Mouse (Mus musculus): ENCODE data around the gene Plekha7. TPM values are rescaled to one million over a fixed set of nuclear protein-coding genes. Genes with fewer than 3 reads are reported as not detected.
A peak's percentile ranks its signal among the peaks of the same experiment; 100 is the strongest.

Plekha7 gene
- polyA plus RNA-seq, 1 experiment from 2014 or later = 17.4 TPM

- H3K36me3 ChIP-seq = no peaks in the 10 kb centered on the region
- no peak overlapping the region for H3K27ac ChIP-seq
- no peaks in the 10 kb centered on the region for H3K9me3 ChIP-seq
- WGBS = 64% methylated on average over 8 of the region's 8 CpGs
- H3K4me2 ChIP-seq = no peak overlapping the region
- H3K4me1 ChIP-seq = no peaks in the 10 kb centered on the region
- ATAC-seq (ENCODE audit: insufficient read depth, low FRiP score, low read depth) = no peak
- no peak overlapping the region for H3K4me3 ChIP-seq (replicated peaks)
- H3K9ac ChIP-seq = no peak overlapping the region
- H3K27me3 ChIP-seq (replicated peaks) = no peaks in the 10 kb centered on the region
Observed at GRCm38 (mm10) chr7:116208880-116209279, 99.3 kb downstream of the Plekha7 start.

GRCm38 (mm10) chr7:116206806-116207571 lies 101.2 kb downstream of the Plekha7 start:
- Histone ChIP-seq H3K4me2 (no peak overlapping the region), H3K4me1 (no peaks in the 10 kb centered on the region), H3K9me3 (no peaks in the 10 kb centered on the region), H3K27ac (no peak overlapping the region), H3K27me3 (replicated peaks) (no peaks in the 10 kb centered on the region), H3K36me3 (no peaks in the 10 kb centered on the region), H3K9ac (no peak overlapping the region), H3K4me3 (replicated peaks) (no peak overlapping the region)
- ATAC-seq (ENCODE audit: insufficient read depth, low FRiP score, low read depth) = no peak; the same call in 1 of the 2 replicates
- 45% methylated on average over 7 of the region's 7 CpGs for WGBS

GRCm38 (mm10) chr7:116205451-116205850 lies 102.7 kb downstream of the Plekha7 start:
- no peaks in the 10 kb centered on the region for H3K36me3 ChIP-seq
- H3K4me1 ChIP-seq = no peaks in the 10 kb centered on the region
- H3K9ac ChIP-seq = no peak overlapping the region
- H3K9me3 ChIP-seq = no peaks in the 10 kb centered on the region
- ATAC-seq (ENCODE audit: insufficient read depth, low FRiP score, low read depth) = no peak
- WGBS = 62% methylated on average over 2 of the region's 2 CpGs
- H3K4me2 ChIP-seq = no peak overlapping the region
- no peak overlapping the region for H3K27ac ChIP-seq
- H3K4me3 ChIP-seq (replicated peaks) = no peak overlapping the region
- no peaks in the 10 kb centered on the region for H3K27me3 ChIP-seq (replicated peaks)

GRCm38 (mm10) chr7:116202033-116202681 lies 106.0 kb downstream of the Plekha7 start:
- no peaks in the 10 kb centered on the region for H3K9me3 ChIP-seq
- peak; percentile 8; the same call in 1 of the 2 replicates for ATAC-seq (ENCODE audit: insufficient read depth, low FRiP score, low read depth)
- no peak overlapping the region for H3K4me3 ChIP-seq (replicated peaks)
- 58% methylated on average over 10 of the region's 10 CpGs for WGBS
- no peak overlapping the region for H3K9ac ChIP-seq
- no peaks in the 10 kb centered on the region for H3K27me3 ChIP-seq (replicated peaks)
- peak overlapping the region; percentile 35; the same call in 1 of the 2 replicates for H3K27ac ChIP-seq
- H3K4me1 ChIP-seq = peaks cover 10% of the 10 kb centered on the region; the same call in 1 of the 2 replicates
- no peaks in the 10 kb centered on the region for H3K36me3 ChIP-seq
- H3K4me2 ChIP-seq = no peak overlapping the region

GRCm38 (mm10) chr7:116200951-116201351 lies 107.2 kb downstream of the Plekha7 start:
- no peak overlapping the region for H3K9ac ChIP-seq
- no peaks in the 10 kb centered on the region for H3K9me3 ChIP-seq
- H3K36me3 ChIP-seq = no peaks in the 10 kb centered on the region
- H3K27me3 ChIP-seq (replicated peaks) = no peaks in the 10 kb centered on the region
- ATAC-seq (ENCODE audit: insufficient read depth, low FRiP score, low read depth) = no peak
- peaks cover 10% of the 10 kb centered on the region; the same call in 1 of the 2 replicates for H3K4me1 ChIP-seq
- WGBS = 61% methylated on average over 1 of the region's 1 CpGs
- no peak overlapping the region for H3K27ac ChIP-seq
- no peak overlapping the region for H3K4me2 ChIP-seq
- no peak overlapping the region for H3K4me3 ChIP-seq (replicated peaks)

- Histone ChIP-seq H3K27me3 (replicated peaks) (no peaks in the 10 kb centered on the region), H3K27ac (no peak overlapping the region), H3K4me1 (peaks cover 10% of the 10 kb centered on the region; the same call in 1 of the 2 replicates), H3K4me3 (replicated peaks) (no peak overlapping the region), H3K9ac (no peak overlapping the region), H3K9me3 (no peaks in the 10 kb centered on the region), H3K36me3 (no peaks in the 10 kb centered on the region), H3K4me2 (no peak overlapping the region)
- no peak for ATAC-seq (ENCODE audit: insufficient read depth, low FRiP score, low read depth)
- 67% methylated on average over 2 of the region's 2 CpGs for WGBS
Observed at GRCm38 (mm10) chr7:116200544-116200943, 107.6 kb downstream of the Plekha7 start.

DNA sequence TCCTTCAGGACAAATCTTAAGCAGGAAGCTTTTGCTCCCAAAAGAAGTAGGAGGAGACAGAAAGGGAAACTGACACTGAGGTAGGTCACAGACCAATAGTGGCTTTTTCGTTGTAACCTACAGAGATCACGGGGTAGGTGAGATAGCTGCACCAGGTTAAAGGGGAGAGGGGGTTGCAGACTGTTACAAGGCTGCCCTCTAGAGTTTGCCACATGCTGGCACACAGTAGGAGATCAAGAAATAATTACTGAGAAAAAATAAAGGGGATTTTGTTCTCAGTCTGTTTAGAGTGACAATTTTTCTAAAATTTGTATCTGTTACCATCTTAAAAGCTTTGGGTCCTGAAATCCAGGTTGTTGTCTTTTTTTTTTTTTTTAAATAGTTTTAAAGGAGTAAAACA lies 109.3 kb downstream of the Plekha7 start:
- Histone ChIP-seq H3K4me2 (no peak overlapping the region), H3K4me3 (replicated peaks) (no peak overlapping the region)

GRCm38 (mm10) chr7:116198407-116198806 lies 109.8 kb downstream of the Plekha7 start:
- Histone ChIP-seq H3K9ac (no peak overlapping the region), H3K4me1 (peaks cover 10% of the 10 kb centered on the region; the same call in 1 of the 2 replicates), H3K4me3 (replicated peaks) (0 out of 2 replicates have a peak overlapping the region, but pooled peaks have one; percentile 20), H3K4me2 (peak overlapping the region; percentile 21), H3K36me3 (no peaks in the 10 kb centered on the region), H3K27me3 (replicated peaks) (no peaks in the 10 kb centered on the region), H3K27ac (peak overlapping the region; percentile 60), H3K9me3 (no peaks in the 10 kb centered on the region)
- peak; percentile 72 for ATAC-seq (ENCODE audit: insufficient read depth, low FRiP score, low read depth)
- WGBS = 12% methylated on average over 7 of the region's 7 CpGs

More for the DNA sequence above, 109.3 kb downstream of the Plekha7 start:
- H3K27me3 ChIP-seq (replicated peaks) = no peaks in the 10 kb centered on the region
- no peak for ATAC-seq (ENCODE audit: insufficient read depth, low FRiP score, low read depth)
- no peaks in the 10 kb centered on the region for H3K36me3 ChIP-seq
- WGBS = 24% methylated on average over 2 of the region's 2 CpGs
- H3K9ac ChIP-seq = no peak overlapping the region
- H3K27ac ChIP-seq = peak overlapping the region; percentile 60; the same call in 1 of the 2 replicates
- peaks cover 10% of the 10 kb centered on the region; the same call in 1 of the 2 replicates for H3K4me1 ChIP-seq
- H3K9me3 ChIP-seq = no peaks in the 10 kb centered on the region

DNA sequence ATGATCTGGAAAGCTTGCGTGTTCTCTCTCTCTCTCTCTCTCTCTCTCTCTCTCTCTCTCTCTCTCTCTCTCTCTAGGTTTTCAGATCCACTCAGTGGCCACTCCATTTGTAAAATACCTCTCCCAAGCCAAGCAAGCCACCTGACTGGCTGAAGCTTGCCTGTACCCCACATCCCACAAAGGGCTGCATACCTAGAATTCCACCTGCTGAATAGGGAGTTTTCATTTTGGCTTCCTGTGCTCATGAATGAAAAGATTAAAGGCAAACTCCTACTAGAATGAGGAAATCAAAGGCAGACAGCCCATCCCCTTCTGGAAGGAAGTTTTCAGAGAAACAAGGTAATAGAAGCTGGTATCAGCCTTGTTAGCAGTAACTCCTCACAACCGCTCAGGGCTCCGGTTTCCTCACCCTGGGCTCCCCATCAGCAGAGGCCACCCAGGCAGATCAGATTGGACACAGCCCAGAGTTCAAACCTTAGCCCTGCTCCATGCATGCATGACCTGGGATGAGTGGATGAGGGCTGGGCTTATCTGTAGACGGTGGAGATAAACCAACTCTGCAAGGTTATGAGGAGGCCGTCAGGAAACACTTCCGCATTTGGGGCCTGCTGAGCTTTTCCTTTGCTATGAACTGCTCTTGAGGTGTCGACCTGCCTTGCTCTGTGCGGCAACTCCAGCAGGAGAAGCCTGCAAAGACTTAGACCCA lies 111.0 kb downstream of the Plekha7 start:
- Histone ChIP-seq H3K9ac (no peak overlapping the region), H3K4me3 (replicated peaks) (peak overlapping the region; percentile 20; the same call in 1 of the 2 replicates), H3K4me1 (peaks cover 10% of the 10 kb centered on the region; the same call in 1 of the 2 replicates), H3K4me2 (peak overlapping the region; percentile 21), H3K9me3 (no peaks in the 10 kb centered on the region), H3K27ac (peak overlapping the region; percentile 60), H3K27me3 (replicated peaks) (no peaks in the 10 kb centered on the region), H3K36me3 (no peaks in the 10 kb centered on the region)
- ATAC-seq (ENCODE audit: insufficient read depth, low FRiP score, low read depth) = no peak
- WGBS = 45% methylated on average over 8 of the region's 8 CpGs

- peaks cover 10% of the 10 kb centered on the region; the same call in 1 of the 2 replicates for H3K4me1 ChIP-seq
- no peak overlapping the region for H3K4me3 ChIP-seq (replicated peaks)
- no peaks in the 10 kb centered on the region for H3K9me3 ChIP-seq
- H3K27ac ChIP-seq = no peak overlapping the region
- no peaks in the 10 kb centered on the region for H3K36me3 ChIP-seq
- no peak for ATAC-seq (ENCODE audit: insufficient read depth, low FRiP score, low read depth)
- 80% methylated on average over 7 of the region's 7 CpGs for WGBS
- H3K4me2 ChIP-seq = no peak overlapping the region
- no peaks in the 10 kb centered on the region for H3K27me3 ChIP-seq (replicated peaks)
- no peak overlapping the region for H3K9ac ChIP-seq
Observed at GRCm38 (mm10) chr7:116194996-116195395, 113.2 kb downstream of the Plekha7 start.

DNA sequence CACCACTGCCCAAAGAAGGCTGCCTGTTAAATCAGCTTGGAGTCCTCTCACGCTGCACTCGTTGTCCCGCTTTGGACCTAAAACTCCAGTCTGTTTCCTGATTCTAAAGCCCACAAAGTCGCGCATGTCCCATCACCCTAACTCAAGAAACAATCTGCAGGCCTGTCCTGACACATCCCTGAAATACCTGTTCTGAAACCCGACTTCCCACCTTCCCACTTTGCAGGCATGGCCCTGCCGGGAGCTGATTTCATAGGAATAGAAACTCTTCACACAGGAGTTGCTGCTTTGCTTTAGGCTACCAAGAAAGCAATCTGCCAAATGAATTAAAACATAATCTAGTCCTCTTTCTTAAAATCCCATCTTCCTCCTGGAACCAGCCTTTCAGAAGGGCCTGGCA lies 115.2 kb downstream of the Plekha7 start:
- H3K4me1 ChIP-seq = peaks cover 2% of the 10 kb centered on the region; the same call in 1 of the 2 replicates
- no peak overlapping the region for H3K9ac ChIP-seq
- 65% methylated on average over 7 of the region's 7 CpGs for WGBS
- H3K36me3 ChIP-seq = no peaks in the 10 kb centered on the region
- no peak overlapping the region for H3K4me3 ChIP-seq (replicated peaks)
- ATAC-seq (ENCODE audit: insufficient read depth, low FRiP score, low read depth) = no peak
- peak overlapping the region; percentile 80 for H3K27ac ChIP-seq
- no peaks in the 10 kb centered on the region for H3K9me3 ChIP-seq
- no peak overlapping the region for H3K4me2 ChIP-seq
- no peaks in the 10 kb centered on the region for H3K27me3 ChIP-seq (replicated peaks)

Measured in stomach, embryonic 15.5 days (tissue).